Mouse (Mus musculus) kidney, adult 2 months (tissue): ENCODE results near the gene Ypel2.

Experiments
- CTCF ChIP-seq: fragments of 200-500 bp; conservative IDR thresholded peaks from 2 replicates; pipeline ENCODE4 v1.5.1; 2011; ENCODE audit warnings: low read depth, mild to moderate bottlenecking, control low read depth, low read length, moderate library complexity, mixed read lengths; ENCODE audit not compliant: insufficient read depth, insufficient read length
- POLR2A ChIP-seq: fragments of 200-500 bp; IDR thresholded peaks from one replicate; pipeline ENCODE4 v1.6.1; 2011; ENCODE audit warnings: low read depth, low read length, control low read depth

- no peak for TF ChIP-seq CTCF
- no peak for TF ChIP-seq POLR2A
Measured at GRCm38 (mm10) chr11:87007371-87007770, 13.9 kb upstream of the Ypel2 start.
